Mouse (Mus musculus): ENCODE results near the gene 1700013H16Rik.
"Not testable (repeated sequence)": the region's sequence is repeated elsewhere in the genome, so short reads cannot be mapped to it uniquely, and the experiment has no call there.

Gene 1700013H16Rik

GRCm38 (mm10) chrX:53757736-53758135 is at the start of gene 1700013H16Rik:
Gene 1700013H16Rik, minus strand, starts transcription at chrX:53757831.
- peak; percentile 41 for DNase-seq (ENCODE audit: low spot score)

GRCm38 (mm10) chrX:53799074-53799473 is 41.4 kb upstream of the 1700013H16Rik start:
- DNase-seq (ENCODE audit: low spot score) = no peak

GRCm38 (mm10) chrX:53797519-53797918 is 39.9 kb upstream of the 1700013H16Rik start, which contains the start of gene Xlr:
Gene Xlr, minus strand, starts transcription at chrX:53797706.
- DNase-seq (ENCODE audit: low spot score) = not testable (repeated sequence)

GRCm38 (mm10) chrX:53776276-53776675 is 18.6 kb upstream of the 1700013H16Rik start, which contains the start of gene Zfp36l3:
Gene Zfp36l3, minus strand, starts transcription at chrX:53776394.
- no peak for DNase-seq (ENCODE audit: low spot score)

GRCm38 (mm10) chrX:53752851-53753250 is 4.8 kb downstream of the 1700013H16Rik start:
- DNase-seq (ENCODE audit: low spot score) = no peak

GRCm38 (mm10) chrX:53728967-53729366 is 28.7 kb downstream of the 1700013H16Rik start:
- DNase-seq (ENCODE audit: low spot score) = no peak

- DNase-seq (ENCODE audit: low spot score) = no peak
These were observed 33.0 kb downstream of the 1700013H16Rik start, which contains the start of gene 4930502E18Rik for GRCm38 (mm10) chrX:53724596-53724995. Gene 4930502E18Rik, plus strand, starts transcription at chrX:53724826.

- DNase-seq (ENCODE audit: low spot score) = peak; percentile 47
These were observed 41.1 kb downstream of the 1700013H16Rik start for GRCm38 (mm10) chrX:53716323-53717182.

- no peak for DNase-seq (ENCODE audit: low spot score)
These were observed 41.7 kb downstream of the 1700013H16Rik start for GRCm38 (mm10) chrX:53715942-53716322.

GRCm38 (mm10) chrX:53702673-53703072 is 55.0 kb downstream of the 1700013H16Rik start:
- DNase-seq (ENCODE audit: low spot score) = no peak

GRCm38 (mm10) chrX:53699225-53699624 is 58.4 kb downstream of the 1700013H16Rik start:
- DNase-seq (ENCODE audit: low spot score) = no peak

- no peak for DNase-seq (ENCODE audit: low spot score)
These were observed 63.4 kb downstream of the 1700013H16Rik start for GRCm38 (mm10) chrX:53694008-53694777.

- DNase-seq (ENCODE audit: low spot score) = no peak
These were observed 64.5 kb downstream of the 1700013H16Rik start for GRCm38 (mm10) chrX:53693141-53693540.
